Comparison of ENCODE assay signal across 7 mouse cellular contexts in genomic region chr4:150581931-150582723, GRCm38 (mm10).
DNase-seq lines count a peak whose midpoint lies in the region; ATAC-seq and TF ChIP-seq lines count a peak whose summit lies in the region.

No protein-coding gene starts in this region.

- DNase-seq in kidney, adult 9 months: peak; percentile 77
- no peak for DNase-seq in kidney, postnatal 10 days
- peak; percentile 58 to 77 for DNase-seq in kidney, postnatal 36 days
- DNase-seq in thymus, adult 18-20 months: no peak
- no peak for DNase-seq in c-Kit-positive CD71-positive TER-119-positive erythroid progenitor cells, embryonic 14.5 days (ENCODE audit: low spot score)

- no peak for TF ChIP-seq CTCF in bone marrow macrophage, adult 2 months (IDR thresholded peaks at IDR 0.05; ENCODE audit: low read depth, low read length)

- H3K4me3 ChIP-seq in bone marrow macrophage, adult 2 months (ENCODE audit: insufficient read depth, low read length): no peak overlapping the region

- H3K27ac ChIP-seq in bone marrow macrophage, adult 2 months (ENCODE audit: insufficient read depth, low read depth, low read length): peak overlapping the region; percentile 94

- no peak for TF ChIP-seq POLR2A in bone marrow macrophage, adult 2 months (IDR thresholded peaks at IDR 0.05; ENCODE audit: borderline replicate concordance, low read depth, low read length)

- peaks cover 53% of the 10 kb centered on the region for H3K4me1 ChIP-seq in bone marrow macrophage, adult 2 months (ENCODE audit: control insufficient read depth, insufficient read depth, low read length)

- peak; percentile 40 for ATAC-seq in CD4-positive, CD25-positive, alpha-beta regulatory T cell, adult 4 months

Comparison
In these comparisons a context has a peak if more than half of its experiments do, and no peak if none do; other contexts are left out.
1. DNase-seq: peak in kidney, adult 9 months (single experiment) and kidney, postnatal 36 days (2 of 2); none in kidney, postnatal 10 days (single experiment), thymus, adult 18-20 months (0 of 2) and c-Kit-positive CD71-positive TER-119-positive erythroid progenitor cells, embryonic 14.5 days (single experiment).